Mouse (Mus musculus) kidney, postnatal 14 days (tissue): Measurements from ENCODE around the gene Rps11.
A peak's percentile ranks its signal among the peaks of the same experiment; 100 is the strongest.

Experiments
- DNase-seq: peaks from one replicate; pipeline ENCODE4 v3.0.0; 2022; ENCODE audit warnings: mixed read lengths

Rps11 gene

DNA sequence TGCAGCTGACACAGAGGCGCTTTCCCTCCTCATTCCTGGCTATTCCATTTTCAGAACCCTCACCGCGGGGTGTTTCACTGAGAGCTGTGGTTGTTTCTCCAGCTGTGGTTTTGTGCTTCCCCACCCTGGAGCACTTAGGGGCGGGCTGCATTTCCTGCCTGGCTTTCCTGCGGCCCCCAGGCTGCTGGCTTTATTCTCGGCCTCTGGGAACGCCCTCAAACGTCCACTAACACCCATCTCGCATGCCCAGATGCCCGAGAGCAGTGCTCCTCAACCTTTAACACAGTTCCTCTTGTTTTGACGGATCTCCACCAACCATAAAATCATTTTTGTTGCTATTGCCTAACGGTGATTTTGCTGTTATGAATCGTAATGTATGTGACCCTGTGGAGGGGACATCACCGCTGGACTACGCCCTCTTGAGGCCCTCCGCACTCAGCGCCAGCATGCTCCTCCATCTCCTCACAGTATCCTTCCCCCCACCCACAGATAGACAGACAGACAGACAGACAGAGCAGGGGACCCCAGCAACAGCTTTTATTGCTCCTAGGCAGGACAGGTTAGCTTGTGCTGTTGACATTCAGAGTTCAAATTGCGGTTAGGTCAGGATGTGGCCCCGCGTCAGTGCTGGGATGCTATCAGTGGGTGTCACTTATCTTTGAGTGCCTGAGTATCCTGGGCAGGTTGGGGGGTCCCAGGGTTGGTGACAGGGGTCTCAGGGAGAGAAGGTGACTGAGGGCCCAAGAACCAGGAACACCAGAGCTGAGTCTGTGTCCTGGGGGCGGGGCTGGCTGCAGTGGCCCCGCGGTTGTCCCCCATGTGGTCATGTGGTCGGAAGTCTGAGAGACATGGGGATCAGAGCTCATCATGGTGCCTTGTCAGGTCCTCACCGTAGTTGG, 41.6 kb downstream of the Rps11 start:
- DNase-seq, result peak; percentile 73

DNA sequence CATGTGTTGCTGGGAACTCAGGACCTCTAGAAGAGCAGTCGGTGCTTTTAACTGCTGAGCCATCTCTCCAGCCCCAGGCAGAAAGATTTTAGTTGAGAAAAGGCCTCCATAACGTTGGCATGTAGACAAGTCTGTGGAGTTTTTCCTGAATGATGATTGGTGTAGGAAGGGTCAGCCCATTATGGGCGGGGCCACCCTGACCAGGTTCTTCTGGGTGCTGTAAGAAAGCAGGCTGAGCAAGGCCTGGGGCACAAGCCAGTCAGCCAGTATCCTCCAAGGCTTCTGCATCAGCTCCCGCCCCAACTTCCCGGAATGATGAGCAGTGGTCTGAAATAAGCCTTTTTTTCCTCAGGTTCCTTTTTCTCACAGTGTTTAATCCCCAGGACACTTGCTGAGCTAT, 43.2 kb downstream of the Rps11 start:
- DNase-seq, result no peak

DNA sequence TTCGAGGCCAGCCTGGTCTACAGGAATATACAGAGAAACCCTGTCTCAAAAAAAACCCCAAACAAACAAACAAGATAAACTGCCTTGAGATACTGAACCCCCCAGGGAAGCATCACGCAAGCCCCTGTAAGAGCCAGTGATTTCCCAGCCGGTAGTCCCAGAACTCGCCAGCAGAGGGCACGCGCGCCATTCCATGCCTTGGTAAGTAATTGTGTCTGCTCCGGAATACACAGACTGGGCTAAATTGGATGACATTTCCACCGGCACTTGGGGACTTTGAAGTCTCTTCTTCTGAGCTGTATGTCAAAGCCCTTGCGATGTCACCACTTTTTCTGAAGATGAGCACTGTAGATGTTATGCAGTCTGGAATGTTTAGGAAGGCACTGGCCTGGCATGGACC, 44.4 kb downstream of the Rps11 start:
- peak; percentile 93 for DNase-seq

GRCm38 (mm10) chr7:45078513-45078912, 45.7 kb downstream of the Rps11 start:
- DNase-seq, result peak; percentile 83

DNA sequence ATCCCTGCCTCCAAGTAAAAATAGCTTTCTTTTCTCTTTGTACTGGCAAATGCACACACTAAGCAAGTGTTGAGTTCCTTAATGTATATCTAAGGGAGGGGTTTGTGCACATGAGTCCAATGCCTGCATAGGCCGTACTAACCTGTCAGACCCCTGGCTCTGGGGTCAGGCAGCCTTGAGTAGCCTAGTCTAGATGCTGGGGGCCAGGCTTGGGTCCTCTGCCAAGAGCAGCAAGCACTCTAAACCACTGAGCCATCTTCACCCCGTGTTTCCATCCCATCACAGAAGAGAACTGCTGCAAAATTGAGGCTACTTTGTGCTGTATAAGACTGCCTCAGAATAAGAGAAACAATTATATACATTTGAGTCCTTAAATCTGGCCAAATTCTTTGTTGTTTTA, 46.4 kb downstream of the Rps11 start:
- no peak for DNase-seq

GRCm38 (mm10) chr7:45077322-45077721, 46.9 kb downstream of the Rps11 start:
- no peak for DNase-seq

DNA sequence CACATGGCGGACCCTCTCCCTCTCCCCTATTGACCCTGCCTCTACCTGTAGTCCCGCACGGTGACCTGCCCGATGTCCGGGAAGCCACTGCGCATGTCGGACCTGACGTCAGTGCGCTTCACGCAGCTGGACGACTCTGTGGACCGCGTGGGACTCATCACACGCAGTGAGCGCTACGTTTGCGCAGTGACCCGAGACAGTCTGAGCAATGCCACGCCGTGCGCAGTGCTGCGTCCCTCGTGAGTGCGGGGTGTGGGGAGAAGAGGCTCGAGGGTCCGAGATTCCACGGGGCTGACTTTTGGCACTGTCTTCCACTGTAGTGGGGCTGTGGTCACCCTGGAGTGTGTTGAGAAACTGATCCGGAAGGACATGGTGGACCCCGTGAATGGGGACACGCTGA, 47.7 kb downstream of the Rps11 start:
- DNase-seq, result no peak

DNA sequence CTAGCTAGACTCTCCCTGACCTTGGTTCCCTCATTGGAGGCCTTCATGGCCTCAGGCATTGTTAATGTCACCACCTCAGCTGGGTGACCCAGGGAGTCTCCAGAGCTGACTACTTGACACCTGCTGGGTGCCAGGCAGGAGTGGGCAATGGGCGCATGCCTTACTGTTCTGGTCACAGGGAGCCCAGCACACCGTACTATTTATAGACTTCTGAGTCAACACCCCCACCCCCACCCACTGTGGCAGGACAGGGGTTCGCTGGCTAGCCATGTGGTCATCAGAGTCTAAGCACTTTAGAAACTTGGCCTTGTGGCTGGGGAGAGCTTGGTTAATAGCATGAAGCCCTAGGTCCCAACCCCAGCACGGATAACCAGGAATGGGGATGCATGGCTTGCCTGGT, 48.8 kb downstream of the Rps11 start:
- DNase-seq, result no peak

DNA sequence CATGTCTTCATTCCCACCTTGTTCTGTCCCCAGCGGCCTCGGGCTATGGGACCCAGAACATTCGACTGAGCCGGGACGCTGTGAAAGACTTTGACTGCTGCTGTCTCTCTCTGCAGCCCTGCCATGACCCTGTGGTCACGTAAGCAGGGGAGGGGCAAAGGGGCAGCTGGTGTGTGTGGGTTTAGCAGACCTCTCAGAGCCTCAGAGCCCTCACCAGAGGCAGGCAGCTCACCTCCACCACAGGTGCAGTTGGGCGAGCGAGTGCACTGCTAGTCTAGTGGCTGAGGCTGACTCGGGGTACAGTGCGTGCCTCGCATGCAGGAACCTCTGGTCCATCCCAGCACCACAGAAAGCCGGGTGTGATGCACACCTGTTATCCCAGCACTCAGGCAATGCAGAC, 50.3 kb downstream of the Rps11 start:
- DNase-seq, result no peak

DNA sequence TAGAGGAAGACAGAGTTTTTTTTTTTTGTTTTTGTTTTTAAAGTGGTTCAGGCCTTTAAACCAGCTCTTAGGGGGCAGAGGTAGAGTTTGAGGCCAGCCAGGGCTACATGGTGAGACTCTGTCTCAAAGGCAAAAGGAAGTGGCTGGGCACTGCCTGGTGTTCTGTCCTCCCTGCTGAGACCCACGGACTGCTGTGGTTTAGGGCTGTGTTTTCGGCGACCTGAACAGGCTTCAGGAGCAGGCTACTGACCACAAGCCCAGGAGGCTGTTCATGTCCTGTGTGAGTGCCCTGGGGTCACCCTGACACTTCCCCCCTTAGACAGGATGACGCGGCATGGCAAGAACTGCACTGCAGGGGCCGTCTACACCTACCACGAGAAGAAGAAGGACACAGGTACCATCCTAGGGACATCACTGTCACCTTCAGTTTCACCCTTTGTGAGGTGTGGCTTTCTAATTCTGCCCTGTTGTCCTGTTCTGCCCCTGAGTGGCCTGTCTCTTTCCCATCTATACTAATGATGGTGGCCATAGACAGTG, 51.0 kb downstream of the Rps11 start:
- no peak for DNase-seq
